Mouse (Mus musculus) liver, postnatal 0 days (tissue): ENCODE measurements at regions not wholly inside any gene's neighbourhood (a gene's known extent, or its start where the extent isn't known, plus 50 kb on each side); places are given as distances from the start of the nearest gene placed in this dataset.

Experiments used
- CTCF ChIP-seq: sonication (generic); IDR thresholded peaks from 2 replicates; pipeline ENCODE4 v1.5.1; 2016; ENCODE audit warnings: antibody characterized with exemption, low read depth
- EP300 ChIP-seq: IDR thresholded peaks from 2 replicates; pipeline ENCODE4 v1.6.1; 2016; ENCODE audit warnings: antibody characterized with exemption, low read depth, mild to moderate bottlenecking

- TF ChIP-seq CTCF = no peak
- no peak for TF ChIP-seq EP300
These were observed 111.4 kb upstream of the Adgrl2 start for GRCm38 (mm10) chr3:149101785-149102184.
